Mouse (Mus musculus): ENCODE results near the gene Zfp61. TPM values are rescaled to one million over a fixed set of nuclear protein-coding genes. Genes with fewer than 3 reads are reported as not detected.
"Not testable (repeated sequence)": the region's sequence is repeated elsewhere in the genome, so short reads cannot be mapped to it uniquely, and the experiment has no call there.

Gene Zfp61
- total RNA-seq, 2 experiments from 2014 or later: 3.1 to 4.5 TPM

- intact Hi-C loops (cut with DNase I): no loop called here
- DNase-seq (ENCODE audit: low spot score): peak; percentile 26
Measured at GRCm38 (mm10) chr7:24298973-24299708, 1.9 kb downstream of the Zfp61 start.

GRCm38 (mm10) chr7:24298635-24298972 lies 2.4 kb downstream of the Zfp61 start:
- intact Hi-C loops (cut with DNase I): no loop called here
- no peak for DNase-seq (ENCODE audit: low spot score)

- no peak for DNase-seq (ENCODE audit: low spot score)
- intact Hi-C loops (cut with DNase I): no loop called here
Measured at GRCm38 (mm10) chr7:24297361-24298095, 3.5 kb downstream of the Zfp61 start.

GRCm38 (mm10) chr7:24296386-24296785 lies 4.6 kb downstream of the Zfp61 start:
- no peak for DNase-seq (ENCODE audit: low spot score)
- intact Hi-C loops (cut with DNase I): no loop called here

- no peak for DNase-seq (ENCODE audit: low spot score)
- intact Hi-C loops (cut with DNase I): no loop called here
Measured at GRCm38 (mm10) chr7:24295376-24295775, 5.7 kb downstream of the Zfp61 start.

GRCm38 (mm10) chr7:24294763-24295162 lies 6.3 kb downstream of the Zfp61 start:
- DNase-seq (ENCODE audit: low spot score): no peak
- intact Hi-C loops (cut with DNase I): no loop called here

GRCm38 (mm10) chr7:24293061-24293851 lies 7.8 kb downstream of the Zfp61 start:
- DNase-seq (ENCODE audit: low spot score): no peak
- intact Hi-C loops (cut with DNase I): no loop called here

- intact Hi-C loops (cut with DNase I): no loop called here
Measured at GRCm38 (mm10) chr7:24291387-24292090, 9.5 kb downstream of the Zfp61 start.

GRCm38 (mm10) chr7:24290106-24290693 lies 10.8 kb downstream of the Zfp61 start:
- DNase-seq (ENCODE audit: low spot score): no peak
- intact Hi-C loops (cut with DNase I): no loop called here

More at GRCm38 (mm10) chr7:24291387-24292090, 9.5 kb downstream of the Zfp61 start:
- no peak for DNase-seq (ENCODE audit: low spot score)

- DNase-seq (ENCODE audit: low spot score): no peak
- intact Hi-C loops (cut with DNase I): loop anchor here (5.0 kb wide), 1 partner anchor 321 kb away; no protein-coding TSS in a partner anchor
Measured at GRCm38 (mm10) chr7:24288512-24288911, 12.5 kb downstream of the Zfp61 start.

GRCm38 (mm10) chr7:24287670-24288069 lies 13.4 kb downstream of the Zfp61 start:
- intact Hi-C loops (cut with DNase I): loop anchor here (5.0 kb wide), 1 partner anchor 320 kb away; no protein-coding TSS in a partner anchor
- DNase-seq (ENCODE audit: low spot score): no peak

- intact Hi-C loops (cut with DNase I): loop anchor here (5.0 kb wide), 1 partner anchor 320 kb away; no protein-coding TSS in a partner anchor
- no peak for DNase-seq (ENCODE audit: low spot score)
Measured at GRCm38 (mm10) chr7:24286916-24287315, 14.1 kb downstream of the Zfp61 start.

GRCm38 (mm10) chr7:24286090-24286489 lies 14.9 kb downstream of the Zfp61 start:
- intact Hi-C loops (cut with DNase I): loop anchor here (5.0 kb wide), 1 partner anchor 319 kb away; no protein-coding TSS in a partner anchor
- DNase-seq (ENCODE audit: low spot score): no peak

- intact Hi-C loops (cut with DNase I): no loop called here
Measured at GRCm38 (mm10) chr7:24280858-24281145, 20.2 kb downstream of the Zfp61 start.

GRCm38 (mm10) chr7:24280031-24280857 lies 20.8 kb downstream of the Zfp61 start:
- DNase-seq (ENCODE audit: low spot score): no peak
- intact Hi-C loops (cut with DNase I): no loop called here

More at GRCm38 (mm10) chr7:24280858-24281145, 20.2 kb downstream of the Zfp61 start:
- DNase-seq (ENCODE audit: low spot score): no peak

- intact Hi-C loops (cut with DNase I); DNase-seq (ENCODE audit: low spot score): not testable (repeated sequence)
Measured at GRCm38 (mm10) chr7:24278771-24279170, 22.3 kb downstream of the Zfp61 start.

GRCm38 (mm10) chr7:24274456-24274855 lies 26.6 kb downstream of the Zfp61 start:
- intact Hi-C loops (cut with DNase I): no loop called here
- no peak for DNase-seq (ENCODE audit: low spot score)

GRCm38 (mm10) chr7:24271191-24271590 lies 29.8 kb downstream of the Zfp61 start:
- DNase-seq (ENCODE audit: low spot score): no peak
- intact Hi-C loops (cut with DNase I): loop anchor here (2.0 kb wide), 1 partner anchor 46 kb away; the partner anchor contains the start of gene Zfp94
